Mouse (Mus musculus): Measurements from ENCODE around the gene Slc9a9.

GRCm38 (mm10) chr9:95020136-95020706 is 350.5 kb downstream of the Slc9a9 start:
- TF ChIP-seq CTCF (IDR thresholded peaks at IDR 0.05; ENCODE audit: insufficient read depth, low read depth, low read length) = no peak
- no peak for TF ChIP-seq POLR2A (IDR thresholded peaks at IDR 0.05; ENCODE audit: insufficient read depth, low read depth, low read length)

Data from olfactory bulb, adult 2 months (tissue).